Mouse (Mus musculus) kidney, adult 2 months (tissue): ENCODE results near the gene Gm21953. TPM values are rescaled to one million over a fixed set of nuclear protein-coding genes. Genes with fewer than 3 reads are reported as not detected.
"Not testable (repeated sequence)": the region's sequence is repeated elsewhere in the genome, so short reads cannot be mapped to it uniquely, and the experiment has no call there.

Experiments used
- DNase-seq: peaks from one replicate; pipeline ENCODE4 v3.0.0; 2021
- H3K27ac ChIP-seq: fragments of 200-500 bp; 2 replicates; pipeline ENCODE4 v1.5.1; 2012; ENCODE audit warnings: low read depth, low read length, control low read depth, inconsistent platforms; ENCODE audit not compliant: insufficient read depth
- H3K27me3 ChIP-seq: fragments of 200-500 bp; replicated peaks from 2 replicates; pipeline ENCODE4 v1.6.1; 2012; ENCODE audit warnings: mild to moderate bottlenecking, moderate library complexity, low read length, inconsistent platforms; ENCODE audit not compliant: control insufficient read depth, insufficient read depth
- H3K36me3 ChIP-seq: fragments of 200-500 bp; 2 replicates; pipeline ENCODE4 v1.6.1; 2012; ENCODE audit warnings: mild to moderate bottlenecking, moderate library complexity, low read length, inconsistent platforms; ENCODE audit not compliant: control insufficient read depth, insufficient read depth
- H3K4me1 ChIP-seq: fragments of 200-500 bp; 2 replicates; pipeline ENCODE4 v1.6.1; 2011; ENCODE audit warnings: low read length; ENCODE audit not compliant: control insufficient read depth, insufficient read depth
- H3K4me3 ChIP-seq: fragments of 200-500 bp; 2 replicates; pipeline ENCODE4 v1.5.1; 2011; ENCODE audit warnings: mild to moderate bottlenecking, low read depth, low read length, control low read depth; ENCODE audit not compliant: insufficient read depth
- WGBS: fragments of 180-500 bp; shearing (Covaris S2); methylation state at CpG from one replicate; pipeline ENCODE4 v1.1.7; 2018; 5-methylcytosine and 5-hydroxymethylcytosine counted together
- polyA plus RNA-seq: library from polyadenylated mRNA; depleted of rRNA; stranded (reverse); fragments of >200 nt; gene quantifications from 2 replicates; pipeline ENCODE4 v1.2.3, GENCODE M21; 2012; rRNA removed

Gene Gm21953
- polyA plus RNA-seq = not detected in 2 replicates

DNA sequence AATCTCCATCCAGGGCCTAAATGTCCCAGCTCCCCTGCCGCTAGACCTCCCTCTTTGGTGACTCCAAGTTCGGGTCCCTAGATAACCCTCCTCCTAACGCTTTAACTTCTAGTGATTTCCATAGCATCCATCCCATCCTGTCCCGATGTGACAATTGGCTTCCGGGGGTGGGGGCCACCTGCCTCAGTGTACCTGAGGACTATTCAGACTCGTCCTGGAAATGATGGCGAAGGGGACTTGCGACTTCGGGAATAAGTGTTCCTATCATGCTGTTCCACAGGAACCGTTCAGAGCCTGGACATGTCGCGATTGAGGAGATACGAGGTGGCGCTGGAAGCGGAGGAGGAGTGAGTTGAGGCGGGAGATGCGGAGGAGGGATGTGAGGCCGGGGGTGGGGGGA, at the start of gene Gm21953:
TSS of gene Gm21953 (plus strand) at position 301 of the 400 bp plus-strand sequence.
- no CpG with 5 or more reads among the region's 18 CpGs for WGBS
- H3K4me1 ChIP-seq, H3K4me3 ChIP-seq, H3K27me3 ChIP-seq, H3K27ac ChIP-seq, DNase-seq, H3K36me3 ChIP-seq: not testable (repeated sequence)

DNA sequence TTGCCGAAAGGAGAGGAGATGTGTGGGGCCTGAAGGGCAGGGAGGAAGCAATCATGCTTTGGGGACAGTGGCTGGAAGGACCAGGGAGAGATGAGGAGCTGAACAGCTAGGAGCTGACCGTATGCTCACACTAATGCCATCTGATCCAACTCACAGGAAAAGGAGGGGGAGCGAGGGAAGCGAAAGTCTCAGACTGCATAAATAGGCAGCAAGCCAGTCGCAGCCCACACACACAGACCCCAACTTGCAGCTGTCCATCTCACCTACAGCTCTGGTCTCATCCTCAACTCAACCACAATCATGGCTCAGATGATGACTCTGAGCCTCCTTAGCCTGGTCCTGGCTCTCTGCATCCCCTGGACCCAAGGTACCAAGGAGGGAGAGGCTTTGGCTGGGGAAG, 38.6 kb upstream of the Gm21953 start, which contains the start of gene Ccl21b:
TSS of gene Ccl21b (plus strand) at position 301 of the 400 bp plus-strand sequence.
- WGBS = no CpG with 5 or more reads among the region's 5 CpGs
- H3K36me3 ChIP-seq, H3K27ac ChIP-seq, H3K4me1 ChIP-seq, H3K27me3 ChIP-seq, DNase-seq, H3K4me3 ChIP-seq: not testable (repeated sequence)

- no CpG with 5 or more reads among the region's 1 CpGs for WGBS
- not testable (repeated sequence) for H3K27ac ChIP-seq
Observed at GRCm38 (mm10) chr4:42318034-42318433, 24.0 kb downstream of the Gm21953 start, which contains the start of gene Fam205a3. Fam205a3 (plus strand) TSS chr4:42318334.

More at GRCm38 (mm10) chr4:42318034-42318433, 24.0 kb downstream of the Gm21953 start, which contains the start of gene Fam205a3:
- H3K36me3 ChIP-seq, H3K4me1 ChIP-seq, H3K4me3 ChIP-seq, H3K27me3 ChIP-seq, DNase-seq: not testable (repeated sequence)

Other genes starting within 250 kb of the Gm21953 start
- gene Gm3893, start 203.1 kb upstream of the Gm21953 start, polyA plus RNA-seq = not detected in 2 replicates
- not detected in 2 replicates for gene Gm13304, start 179.4 kb upstream of the Gm21953 start, polyA plus RNA-seq
- gene Gm13306, start 140.8 kb upstream of the Gm21953 start, polyA plus RNA-seq = 1.2 TPM in 1 of 2 replicates, not detected in the other
- 0.08 and 0.27 TPM in 2 replicates for gene Gm13305, start 125.7 kb upstream of the Gm21953 start, polyA plus RNA-seq
- gene Gm10600, start 53.6 kb upstream of the Gm21953 start, polyA plus RNA-seq = not detected in 2 replicates
- 2.0 TPM in 1 of 2 replicates, not detected in the other for gene Ccl21b, start 38.5 kb upstream of the Gm21953 start, polyA plus RNA-seq
- 0.03 TPM in 1 of 2 replicates, not detected in the other for gene Fam205a3, start 24.1 kb downstream of the Gm21953 start, polyA plus RNA-seq
- not detected in 2 replicates for gene Gm21586, start 145.1 kb downstream of the Gm21953 start, polyA plus RNA-seq
- 0.08 and 0.10 TPM in 2 replicates for gene Gm2163, start 172.5 kb downstream of the Gm21953 start, polyA plus RNA-seq
- 0.03 TPM in 1 of 2 replicates, not detected in the other for gene Fam205a2, start 233.9 kb downstream of the Gm21953 start, polyA plus RNA-seq